Mouse (Mus musculus) adrenal gland, postnatal 25 days (tissue): Measurements from ENCODE around the gene H3f3b. TPM values are rescaled to one million over a fixed set of nuclear protein-coding genes. Genes with fewer than 3 reads are reported as not detected.
"Not testable (repeated sequence)": the region's sequence is repeated elsewhere in the genome, so short reads cannot be mapped to it uniquely, and the experiment has no call there.

Experiments
- DNase-seq: peaks from one replicate; pipeline ENCODE4 v3.0.0; 2021; ENCODE audit warnings: mixed read lengths
- total RNA-seq: library from RNA; stranded (reverse); gene quantifications from 2 replicates; pipeline ENCODE4 v1.2.3, GENCODE M21; 2021

H3f3b gene
- total RNA-seq, 1 experiment from 2014 or later: 377 TPM

DNA sequence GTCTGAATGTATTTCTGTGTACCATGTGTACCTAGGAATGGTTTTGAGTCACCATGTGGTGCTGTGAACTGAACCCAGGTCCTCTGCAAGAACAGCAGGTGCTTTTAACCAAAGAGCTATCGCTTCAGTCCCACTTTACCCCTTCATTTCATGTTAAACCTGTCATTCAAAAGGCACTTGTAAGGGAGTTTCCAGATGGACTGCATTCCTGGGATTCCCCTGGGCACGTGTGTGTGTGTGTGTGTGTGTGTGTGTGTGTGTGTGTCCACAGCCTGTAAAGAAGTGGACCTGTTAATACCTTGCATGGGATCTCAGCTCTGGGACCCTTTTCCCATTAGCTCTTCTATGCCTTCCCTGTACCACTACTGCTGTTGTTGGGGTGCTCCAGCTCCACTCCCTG lies 21.8 kb upstream of the H3f3b start:
- no peak for DNase-seq

GRCm38 (mm10) chr11:116045173-116045572 lies 17.4 kb upstream of the H3f3b start:
- DNase-seq: no peak

DNA sequence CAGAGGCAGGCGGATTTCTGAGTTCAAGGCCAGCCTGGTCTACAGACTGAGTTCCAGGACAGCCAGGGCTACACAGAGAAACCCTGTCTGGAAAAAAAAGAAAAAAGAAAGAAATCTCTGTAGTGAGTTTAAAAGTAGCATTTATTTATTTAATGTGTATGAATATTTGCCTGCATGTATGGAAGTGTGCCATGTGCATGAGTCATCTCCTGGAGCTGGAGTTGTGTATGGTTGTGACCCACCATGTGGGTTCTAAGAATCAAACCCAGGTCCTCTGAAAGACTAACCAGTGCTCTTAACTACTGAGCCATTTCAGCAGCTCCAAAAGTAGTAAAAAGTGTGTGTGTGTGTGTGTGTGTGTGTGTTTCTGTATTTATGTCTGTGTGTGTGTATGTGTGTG lies 15.5 kb upstream of the H3f3b start:
- no peak for DNase-seq

- no peak for DNase-seq
These were observed 14.8 kb upstream of the H3f3b start for GRCm38 (mm10) chr11:116042372-116043138.

DNA sequence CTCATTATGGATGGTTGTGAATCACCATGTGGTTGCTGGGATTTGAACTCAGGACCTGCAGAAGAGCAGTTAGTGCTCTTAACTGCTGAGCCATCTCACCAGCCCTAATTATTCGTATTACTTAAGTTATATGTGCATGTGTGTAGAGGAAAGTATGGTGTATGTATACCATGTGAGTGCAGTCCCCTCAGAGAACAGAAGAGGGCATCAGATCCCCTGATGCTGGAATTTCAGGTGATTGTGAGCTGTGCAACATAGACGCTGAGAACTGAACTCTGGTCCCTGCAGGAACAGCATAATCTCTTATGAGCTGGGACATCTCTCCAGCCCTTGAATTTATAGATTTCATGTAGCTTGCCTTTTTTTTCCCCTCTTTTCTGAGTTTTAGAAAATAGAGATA lies 14.1 kb upstream of the H3f3b start:
- DNase-seq: no peak

DNA sequence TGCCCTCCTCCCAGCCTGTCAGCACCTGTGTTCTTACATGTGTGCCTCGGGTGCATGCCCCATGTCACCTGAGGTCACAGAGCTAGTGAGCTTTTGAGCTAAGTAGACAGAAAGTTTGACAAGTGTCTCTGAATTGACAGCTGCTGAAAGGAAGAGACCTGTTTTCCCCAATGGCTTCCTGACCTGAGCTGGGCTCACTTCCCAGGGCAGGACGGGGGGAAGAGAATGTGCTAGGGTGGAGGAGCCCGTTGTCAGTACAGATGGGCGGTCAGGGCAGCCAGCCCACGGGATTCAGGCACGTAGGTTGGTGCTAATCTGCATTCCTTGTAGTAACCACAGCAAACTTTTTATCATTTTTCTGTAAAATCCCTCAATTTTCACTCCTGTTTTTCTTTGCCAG lies 12.8 kb upstream of the H3f3b start:
- no peak for DNase-seq

- no peak for DNase-seq
These were observed 10.1 kb upstream of the H3f3b start for GRCm38 (mm10) chr11:116037826-116038225.

DNA sequence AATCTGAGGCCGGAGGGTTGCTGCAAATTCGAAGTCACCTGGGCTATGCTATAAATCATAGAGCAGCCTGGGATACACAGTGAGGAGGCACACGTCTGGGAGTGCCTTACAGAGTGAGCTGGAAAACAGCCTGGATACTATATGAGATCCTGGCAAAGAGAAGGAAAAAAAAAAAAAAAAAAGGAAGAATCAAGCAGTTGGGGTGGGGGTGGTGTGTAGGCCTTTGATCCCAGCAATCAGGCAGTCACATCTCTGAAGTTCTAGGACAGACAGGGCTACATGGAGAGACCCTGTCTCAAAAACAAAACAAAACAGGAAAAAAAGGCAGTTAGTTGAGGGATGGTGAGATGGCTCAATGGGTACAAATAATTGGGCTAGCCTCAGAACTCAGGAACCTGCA lies 8.9 kb upstream of the H3f3b start:
- DNase-seq: no peak

- no peak for DNase-seq
These were observed 6.8 kb upstream of the H3f3b start for GRCm38 (mm10) chr11:116034584-116034983.

- no peak for DNase-seq
These were observed 3.4 kb upstream of the H3f3b start for GRCm38 (mm10) chr11:116030898-116031845.

DNA sequence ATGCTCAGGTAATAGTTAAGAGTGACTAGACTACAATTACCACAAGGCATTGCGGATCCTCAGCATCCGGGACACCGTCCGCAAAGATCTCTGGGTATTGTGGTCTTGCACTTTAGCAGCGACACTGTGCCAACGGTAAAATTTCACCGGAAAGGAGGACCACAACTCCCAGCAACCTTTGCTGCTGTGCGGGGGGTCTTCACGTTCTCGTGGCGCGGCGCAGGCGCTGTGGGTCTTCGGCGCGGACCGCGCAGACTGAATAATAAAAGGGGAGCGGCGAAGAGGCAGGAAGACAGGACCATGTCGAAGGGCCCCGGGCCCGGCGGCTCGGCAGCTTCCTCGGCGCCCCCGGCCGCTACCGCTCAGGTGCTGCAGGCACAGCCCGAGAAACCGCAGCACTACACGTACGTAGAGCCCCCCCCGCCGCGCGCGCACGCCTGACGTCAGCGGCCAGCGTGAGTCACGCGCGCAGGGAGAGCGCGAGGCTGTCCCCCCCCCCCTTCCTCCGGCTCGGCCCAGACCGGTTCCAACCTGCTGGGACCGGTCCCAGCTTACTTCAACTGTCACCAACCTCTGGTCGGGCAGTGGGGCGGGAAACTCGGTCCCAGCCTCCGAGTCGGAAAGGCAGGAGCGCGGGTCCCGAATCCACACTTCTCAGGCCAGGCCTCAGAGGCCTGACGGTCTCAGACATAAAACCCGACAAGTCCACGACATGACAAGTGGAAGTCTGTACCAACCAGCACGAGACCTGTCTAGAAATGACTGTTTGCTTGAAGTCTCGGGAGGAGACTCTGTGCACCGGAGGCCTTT lies 2.5 kb upstream of the H3f3b start, which contains the start of gene Unk:
Gene Unk (plus strand): TSS at position 235 of the 810 bp plus-strand sequence.
- peak; percentile 92 for DNase-seq

- DNase-seq: no peak
These were observed 1.5 kb upstream of the H3f3b start for GRCm38 (mm10) chr11:116029086-116029865.

DNA sequence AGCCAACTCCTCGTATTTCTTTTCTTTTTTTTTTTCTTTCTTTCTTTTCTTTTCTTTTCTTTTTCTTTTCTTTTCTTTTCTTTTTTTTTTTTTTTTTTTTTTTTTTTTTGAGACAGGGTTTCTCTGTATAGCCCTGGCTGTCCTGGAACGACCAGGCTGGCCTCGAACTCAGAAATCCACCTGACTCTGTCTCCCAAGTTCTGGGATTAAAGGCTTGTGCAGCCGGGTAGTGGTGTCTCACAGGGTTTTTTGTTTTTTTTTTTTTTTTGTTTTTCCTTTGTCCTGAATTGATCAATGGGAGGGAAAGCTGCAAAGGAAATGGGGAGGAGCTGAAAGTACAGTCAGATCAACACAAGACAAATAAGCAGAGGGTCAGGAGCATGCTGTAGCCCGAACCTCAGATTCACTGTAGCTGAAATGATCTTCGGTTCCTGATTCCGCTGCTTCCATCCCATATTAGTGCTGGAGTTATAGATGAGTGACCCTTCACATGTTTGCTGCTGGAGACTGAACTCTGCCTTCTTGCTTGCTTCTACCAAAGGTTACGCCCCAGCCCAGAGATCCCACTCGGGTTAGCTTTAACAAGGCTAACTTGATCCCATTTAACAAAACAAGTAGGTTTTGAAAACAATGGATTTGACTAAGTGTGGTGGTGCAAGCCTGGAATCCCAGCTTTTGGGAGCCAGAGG lies 559 bp upstream of the H3f3b start:
- DNase-seq: no peak

- DNase-seq: no peak
These were observed 2.5 kb downstream of the H3f3b start for GRCm38 (mm10) chr11:116025056-116025845.

DNA sequence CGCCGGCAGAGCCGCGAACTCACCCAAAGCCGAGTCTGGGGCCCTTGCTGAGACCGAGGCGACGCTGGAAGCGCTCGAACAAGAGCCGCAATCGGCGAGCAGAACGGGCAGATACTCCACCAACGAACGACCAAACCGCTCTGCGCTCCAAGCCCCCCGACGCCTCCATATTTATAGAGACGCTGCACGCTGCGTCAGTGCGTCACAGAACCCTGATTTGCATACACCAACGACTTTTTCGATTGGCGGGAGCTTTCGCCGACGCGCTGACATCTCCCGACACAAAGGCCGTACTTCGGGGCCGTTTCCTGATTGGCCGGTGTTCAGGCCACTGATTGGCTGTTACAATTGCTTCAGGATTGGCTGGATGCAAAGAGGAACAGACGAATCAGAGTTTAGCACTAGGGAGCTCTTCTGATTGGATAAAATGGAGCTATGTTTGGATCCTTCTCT lies 3.4 kb downstream of the H3f3b start:
- peak; percentile 90 for DNase-seq

GRCm38 (mm10) chr11:116023771-116024355 lies 3.9 kb downstream of the H3f3b start:
- peak; percentile 88 for DNase-seq

- not testable (repeated sequence) for DNase-seq
These were observed 4.5 kb downstream of the H3f3b start for GRCm38 (mm10) chr11:116023074-116023770.

GRCm38 (mm10) chr11:116022256-116022780 lies 5.4 kb downstream of the H3f3b start:
- DNase-seq: no peak
